Mouse (Mus musculus) monocyte, adult 5-6 weeks (primary cell): ENCODE measurements at regions not wholly inside any gene's neighbourhood (a gene's known extent, or its start where the extent isn't known, plus 50 kb on each side); places are given as distances from the start of the nearest gene placed in this dataset.
A peak's percentile ranks its signal among the peaks of the same experiment; 100 is the strongest.

Experiments used
- ATAC-seq: fragments of 153-309, 156-312 bp; replicated peaks from 2 replicates; pipeline ENCODE4 v1.8.0; 2017; ENCODE audit warnings: mild to moderate bottlenecking; ENCODE audit not compliant: low TSS enrichment, insufficient number of reproducible peaks, severe bottlenecking, poor library complexity, low FRiP score

GRCm38 (mm10) chr13:99784314-99784713 lies 116.6 kb downstream of the Cartpt start:
- no peak for ATAC-seq

GRCm38 (mm10) chr13:99782883-99783721 lies 117.8 kb downstream of the Cartpt start:
- no peak for ATAC-seq

GRCm38 (mm10) chr13:99781616-99782015 lies 119.3 kb downstream of the Cartpt start:
- no peak for ATAC-seq

GRCm38 (mm10) chr13:99780751-99781460 lies 120.0 kb downstream of the Cartpt start:
- no peak for ATAC-seq

- ATAC-seq: no peak
Observed at GRCm38 (mm10) chr13:99778747-99779146, 122.1 kb downstream of the Cartpt start.

GRCm38 (mm10) chr13:99777736-99778135 lies 123.2 kb downstream of the Cartpt start:
- ATAC-seq: no peak

- ATAC-seq: no peak
Observed at GRCm38 (mm10) chr13:99765965-99766364, 134.9 kb downstream of the Cartpt start.

GRCm38 (mm10) chr13:99764764-99765163 lies 136.1 kb downstream of the Cartpt start:
- peak; percentile 85 for ATAC-seq

GRCm38 (mm10) chr13:99764097-99764714 lies 136.7 kb downstream of the Cartpt start:
- ATAC-seq: peak; percentile 61

GRCm38 (mm10) chr13:99761843-99762242 lies 139.0 kb downstream of the Cartpt start:
- ATAC-seq: no peak

GRCm38 (mm10) chr13:99761423-99761822 lies 139.5 kb downstream of the Cartpt start:
- ATAC-seq: no peak

GRCm38 (mm10) chr13:99760646-99761045 lies 140.2 kb downstream of the Cartpt start:
- ATAC-seq: no peak

GRCm38 (mm10) chr13:99759256-99760044 lies 141.4 kb downstream of the Cartpt start:
- no peak for ATAC-seq

GRCm38 (mm10) chr13:99754701-99755100 lies 146.2 kb downstream of the Cartpt start:
- no peak for ATAC-seq

GRCm38 (mm10) chr13:99754251-99754652 lies 146.6 kb downstream of the Cartpt start:
- ATAC-seq: no peak

GRCm38 (mm10) chr13:99753526-99753925 lies 147.4 kb downstream of the Cartpt start:
- no peak for ATAC-seq

- ATAC-seq: no peak
Observed at GRCm38 (mm10) chr13:99750729-99751128, 150.2 kb downstream of the Cartpt start.

- ATAC-seq: no peak
Observed at GRCm38 (mm10) chr13:99749342-99749741, 151.5 kb downstream of the Cartpt start.

GRCm38 (mm10) chr13:99748128-99748527 lies 152.8 kb downstream of the Cartpt start:
- ATAC-seq: 0 out of 2 replicates have a peak, but pooled peaks have one; percentile 23
